Mouse (Mus musculus): Measurements from ENCODE around the gene Tmem120b.

DNA sequence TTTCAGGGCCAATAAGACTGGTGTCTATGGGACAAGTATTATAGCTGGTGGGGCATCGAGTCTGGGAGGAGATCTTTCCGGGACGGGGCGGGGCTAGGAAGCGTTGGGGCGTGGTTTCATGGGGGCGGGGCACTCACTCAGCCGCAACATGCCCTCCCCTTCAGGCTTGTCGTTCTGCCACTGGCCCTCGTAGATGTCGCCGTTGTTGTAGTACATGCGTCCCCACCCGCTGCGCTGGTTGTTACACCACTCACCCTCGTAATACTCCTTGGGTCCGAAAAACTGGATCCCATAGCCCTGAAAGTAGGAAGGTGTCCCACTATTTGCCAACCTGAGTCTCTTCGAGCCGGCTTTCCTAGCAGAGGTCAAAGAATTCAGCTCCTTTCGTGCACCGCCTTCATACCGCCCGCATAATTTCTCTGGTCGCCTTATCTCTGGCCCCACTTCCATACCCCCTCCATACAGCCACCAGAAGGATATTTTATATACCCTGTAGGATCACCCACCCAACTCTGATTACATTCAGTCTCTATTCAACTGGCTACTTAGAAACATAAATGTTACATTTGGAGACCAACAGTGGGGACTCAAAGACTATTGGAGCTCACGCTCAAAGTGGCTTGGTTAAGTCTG lies 29.0 kb upstream of the Tmem120b start:
- TF ChIP-seq CTCF (IDR thresholded peaks at IDR 0.05) (no peak), POLR2A (IDR thresholded peaks at IDR 0.05; ENCODE audit: insufficient read depth, low read depth, low read length) (peak; percentile 70)

Measured in heart, adult 2 months (tissue).